Mouse (Mus musculus) heart, adult 2 months (tissue): ENCODE measurements around the gene Fam107b.

Source experiments
- CTCF ChIP-seq: fragments of 200-600 bp; IDR thresholded peaks from 2 replicates; pipeline ENCODE4 v1.8.1; 2022; ENCODE audit warnings: antibody characterized with exemption, mild to moderate bottlenecking, moderate library complexity
- POLR2A ChIP-seq: fragments of 200-500 bp; IDR thresholded peaks from 2 replicates; pipeline ENCODE4 v1.6.1; 2011; ENCODE audit warnings: mild to moderate bottlenecking, low read depth, low read length, control low read depth; ENCODE audit not compliant: insufficient read depth

GRCm38 (mm10) chr2:3656834-3657233, 86.5 kb downstream of the Fam107b start:
- TF ChIP-seq POLR2A, result no peak
- TF ChIP-seq CTCF, result no peak
